Mouse (Mus musculus) hindbrain, postnatal 0 days (tissue): ENCODE measurements around the gene Atp1b3. TPM values are rescaled to one million over a fixed set of nuclear protein-coding genes. Genes with fewer than 3 reads are reported as not detected.

ENCODE experiments used
- ATAC-seq: fragments of 200-750 bp; cut with Nextera tagmentation; 2 replicates; pipeline ENCODE4 v1.8.0; 2017; ENCODE audit warnings: mild to moderate bottlenecking, moderate TSS enrichment, moderate library complexity
- DNase-seq: peaks from one replicate; pipeline ENCODE4 v3.0.0-alpha.2; 2015; ENCODE audit warnings: low spot score
- H3K27ac ChIP-seq: fragments of 300-500 bp; sonication (generic); 2 replicates; pipeline ENCODE4 v1.5.1; 2014; ENCODE audit warnings: mild to moderate bottlenecking
- H3K27me3 ChIP-seq: fragments of 300-500 bp; sonication (generic); 2 replicates; pipeline ENCODE4 v1.6.1; 2014; ENCODE audit warnings: low read length, mixed read lengths; ENCODE audit not compliant: insufficient read depth
- H3K36me3 ChIP-seq: fragments of 300-500 bp; sonication (generic); 2 replicates; pipeline ENCODE4 v1.6.1; 2014; ENCODE audit warnings: low read length, mixed read lengths; ENCODE audit not compliant: insufficient read depth
- H3K4me1 ChIP-seq: fragments of 300-500 bp; sonication (generic); 2 replicates; pipeline ENCODE4 v1.6.1; 2014; ENCODE audit warnings: antibody characterized with exemption, low read length, mixed read lengths; ENCODE audit not compliant: insufficient read depth
- H3K4me2 ChIP-seq: fragments of 300-500 bp; sonication (generic); 2 replicates; pipeline ENCODE4 v1.6.1; 2014; ENCODE audit warnings: low read depth, mild to moderate bottlenecking, low read length, moderate library complexity, mixed read lengths
- H3K4me3 ChIP-seq: fragments of 300-500 bp; sonication (generic); 2 replicates; pipeline ENCODE4 v1.5.1; 2014; ENCODE audit warnings: low read length
- H3K9ac ChIP-seq: fragments of 300-500 bp; sonication (generic); replicated peaks from 2 replicates; pipeline ENCODE4 v1.6.1; 2014; ENCODE audit warnings: mild to moderate bottlenecking, low read length, moderate library complexity, mixed read lengths
- H3K9me3 ChIP-seq: fragments of 300-500 bp; sonication (generic); 2 replicates; pipeline ENCODE4 v1.6.1; 2016; ENCODE audit warnings: low read length, mixed read lengths
- CTCF ChIP-seq: IDR thresholded peaks from 2 replicates; pipeline ENCODE4 v1.5.1; 2016; ENCODE audit warnings: antibody characterized with exemption, control low read depth, low read depth
- WGBS: fragments of 180-500 bp; shearing (Covaris S2); extraction: QIAGEN DNeasy Blood & Tissue Kit; methylation state at CpG from one replicate; pipeline ENCODE4 v1.1.7; 2014; 5-methylcytosine and 5-hydroxymethylcytosine counted together
- polyA plus RNA-seq: library from polyadenylated mRNA; unstranded; fragments of >200 nt; fragmentation: Nextera tagmentation; extraction: Ambion mirVana; gene quantifications from 2 replicates; pipeline ENCODE4 v1.2.1, GENCODE M21; 2015
- total RNA-seq: library from RNA; depleted of rRNA; stranded (reverse); fragments of >200 nt; gene quantifications from 2 replicates; pipeline ENCODE4 v1.2.3, GENCODE M21; 2014

Gene Atp1b3
- total and polyA plus RNA-seq, 2 experiments from 2014 or later, result 74.0 to 221 TPM

DNA sequence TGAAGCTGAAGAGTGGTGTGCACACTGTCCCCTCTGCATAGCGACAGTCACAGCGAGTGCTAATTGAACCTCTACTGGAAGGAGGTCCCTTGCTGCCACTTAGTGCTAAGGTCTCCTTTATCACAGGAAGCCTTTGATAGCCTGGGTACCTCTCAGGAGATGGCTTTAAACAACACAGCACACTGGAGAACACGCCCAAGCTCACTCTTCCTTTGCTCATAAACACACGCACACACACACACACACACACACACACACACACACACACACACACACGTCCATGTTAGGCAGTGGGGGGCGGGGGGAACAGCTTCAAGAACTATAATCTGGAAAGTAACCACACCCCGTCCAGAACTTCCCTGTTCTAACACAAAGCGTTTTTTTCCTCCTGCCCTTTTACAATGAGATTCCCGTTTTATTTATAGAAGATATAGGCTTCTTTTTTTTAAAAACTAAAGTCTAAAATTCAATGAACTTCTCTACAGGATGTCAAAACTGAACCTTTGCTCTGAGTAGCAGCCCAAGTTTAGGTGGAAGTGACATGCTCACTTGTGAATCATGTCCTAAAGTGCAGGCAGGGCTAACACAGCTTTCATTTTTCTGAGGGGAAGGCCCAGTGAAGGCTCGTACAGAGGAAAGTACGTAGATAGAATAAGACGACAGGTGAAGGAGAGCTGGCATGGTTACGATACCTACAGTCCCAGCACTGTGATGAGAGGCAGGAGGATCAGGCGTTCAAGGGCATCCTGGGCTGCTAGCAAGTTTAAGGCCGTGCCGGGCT, 30.9 kb upstream of the Atp1b3 start:
- Histone ChIP-seq H3K36me3 (no peaks in the 10 kb centered on the region), H3K27ac (no peak overlapping the region), H3K9ac (no peak overlapping the region), H3K4me1 (no peaks in the 10 kb centered on the region), H3K4me2 (no peak overlapping the region), H3K27me3 (no peaks in the 10 kb centered on the region), H3K4me3 (no peak overlapping the region), H3K9me3 (no peaks in the 10 kb centered on the region)
- DNase-seq (no peak), ATAC-seq (no peak)
- no peak for TF ChIP-seq CTCF
- WGBS, result 77% methylated on average over 16 of the region's 16 CpGs

DNA sequence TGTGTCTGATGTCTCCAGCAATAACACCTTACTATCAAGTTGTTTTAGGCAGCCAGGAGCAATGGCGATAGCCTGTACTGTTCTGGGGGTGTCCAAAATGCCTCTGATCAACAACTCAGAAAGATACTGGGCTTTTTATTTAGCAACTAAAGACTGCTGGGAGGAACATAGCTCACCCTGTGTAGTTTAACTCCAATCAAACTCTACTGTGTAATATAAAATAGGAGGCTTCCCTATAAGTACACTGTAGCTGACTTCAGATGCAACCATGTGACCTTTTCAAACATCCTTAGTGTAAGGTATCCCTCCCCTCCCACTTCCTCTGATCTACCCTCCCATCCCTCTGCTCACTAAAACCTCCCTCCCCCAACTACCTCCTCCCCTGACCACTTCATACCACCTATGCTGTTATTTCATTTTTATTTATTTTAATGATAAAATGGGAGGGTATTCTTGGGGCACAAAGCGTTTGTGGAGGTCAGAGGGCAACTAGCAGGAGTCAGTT, 29.5 kb upstream of the Atp1b3 start:
- H3K9ac ChIP-seq, result no peak overlapping the region
- WGBS, result 76% methylated on average over 2 of the region's 2 CpGs
- H3K9me3 ChIP-seq, result no peaks in the 10 kb centered on the region
- no peak for TF ChIP-seq CTCF
- H3K4me1 ChIP-seq, result no peaks in the 10 kb centered on the region
- no peak for DNase-seq
- no peak overlapping the region for H3K4me3 ChIP-seq
- no peaks in the 10 kb centered on the region for H3K27me3 ChIP-seq
- H3K36me3 ChIP-seq, result no peaks in the 10 kb centered on the region
- H3K4me2 ChIP-seq, result no peak overlapping the region
- H3K27ac ChIP-seq, result no peak overlapping the region
- no peak for ATAC-seq

DNA sequence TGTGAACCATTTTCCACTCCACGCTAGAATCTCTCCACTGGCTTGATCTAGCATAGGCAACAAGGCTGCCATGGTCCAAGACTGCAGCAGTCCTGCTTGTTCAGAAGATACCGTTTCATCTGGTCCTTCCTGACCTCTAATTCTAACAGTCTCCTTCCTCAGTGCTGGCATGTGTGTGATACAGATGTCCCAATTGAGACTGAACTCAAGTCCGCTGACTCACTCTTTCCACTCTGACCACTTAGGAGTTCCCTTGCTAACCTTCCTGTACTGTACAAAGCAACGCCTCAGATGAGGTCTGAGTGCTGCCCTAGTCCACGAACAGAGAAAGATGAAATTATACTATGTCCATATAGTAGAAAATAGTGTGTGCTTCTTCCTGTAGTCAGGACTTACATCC, 28.9 kb upstream of the Atp1b3 start:
- Histone ChIP-seq H3K36me3 (no peaks in the 10 kb centered on the region), H3K27me3 (no peaks in the 10 kb centered on the region), H3K4me3 (no peak overlapping the region), H3K4me2 (no peak overlapping the region), H3K9ac (no peak overlapping the region), H3K4me1 (no peaks in the 10 kb centered on the region), H3K9me3 (no peaks in the 10 kb centered on the region), H3K27ac (no peak overlapping the region)
- no peak for DNase-seq
- ATAC-seq, result no peak
- TF ChIP-seq CTCF, result no peak
- 92% methylated on average over 5 of the region's 5 CpGs for WGBS

DNA sequence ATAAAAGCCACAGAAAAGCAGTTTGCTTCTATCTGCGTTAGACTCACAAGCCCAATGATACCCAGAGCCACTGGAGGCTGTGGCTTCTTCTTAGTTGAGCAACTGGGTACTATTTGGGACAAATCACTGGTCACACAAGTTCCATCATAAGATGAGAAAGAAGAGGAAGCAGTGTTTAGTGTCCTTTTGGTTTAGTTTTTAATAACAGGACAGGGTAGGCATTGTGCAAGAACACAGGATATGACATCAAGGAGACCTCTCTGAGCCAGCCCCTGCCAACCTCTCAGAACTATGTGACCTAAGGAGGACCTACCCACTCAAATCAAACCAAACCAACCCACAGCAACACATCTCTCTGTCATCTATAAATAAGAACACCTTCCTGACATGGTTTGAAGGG, 27.7 kb upstream of the Atp1b3 start:
- Histone ChIP-seq H3K9me3 (no peaks in the 10 kb centered on the region), H3K4me1 (no peaks in the 10 kb centered on the region), H3K27ac (no peak overlapping the region), H3K4me3 (no peak overlapping the region), H3K27me3 (no peaks in the 10 kb centered on the region), H3K36me3 (no peaks in the 10 kb centered on the region), H3K9ac (no peak overlapping the region), H3K4me2 (no peak overlapping the region)
- DNase-seq (no peak), ATAC-seq (no peak)
- no peak for TF ChIP-seq CTCF
- WGBS, result 95% methylated on average over 1 of the region's 1 CpGs

DNA sequence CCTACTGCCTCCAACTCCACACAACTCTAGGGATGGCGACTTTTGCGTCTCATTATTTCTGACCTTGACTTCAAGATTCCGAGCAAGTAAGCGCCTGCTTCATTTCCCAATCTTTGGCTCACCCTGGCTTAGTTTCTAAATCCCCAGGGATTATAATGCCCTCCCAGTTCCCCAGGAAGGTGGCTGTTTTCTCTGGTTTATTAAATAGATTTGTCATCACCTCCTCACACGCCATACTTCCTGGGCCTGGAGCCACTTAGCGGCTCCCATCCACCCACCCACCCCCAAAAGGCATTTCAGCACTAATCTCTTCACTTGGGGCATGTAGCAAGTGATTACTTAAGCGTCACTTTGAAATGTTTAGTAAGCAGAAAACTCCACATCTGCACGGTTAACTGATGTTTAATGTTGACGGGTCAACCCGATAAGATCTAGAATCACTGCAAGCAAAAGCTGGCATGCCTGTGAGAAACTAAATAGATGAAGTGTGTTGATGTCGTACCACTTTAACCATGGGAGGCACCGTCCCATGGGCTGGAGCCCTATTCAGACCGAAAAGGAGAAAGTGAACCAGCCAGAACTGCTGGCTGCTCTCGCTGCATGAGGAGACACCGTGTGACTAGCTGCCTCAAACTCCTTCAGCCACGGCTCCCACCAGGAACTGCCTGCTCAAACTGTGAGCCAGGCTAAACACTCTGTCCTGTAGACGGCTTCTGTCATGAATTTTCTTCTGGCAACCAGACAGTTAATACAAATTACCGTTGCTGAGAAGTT, 19.7 kb upstream of the Atp1b3 start:
- no peaks in the 10 kb centered on the region for H3K27me3 ChIP-seq
- H3K9ac ChIP-seq, result no peak overlapping the region
- DNase-seq (no peak), ATAC-seq (no peak)
- no peaks in the 10 kb centered on the region for H3K36me3 ChIP-seq
- no peaks in the 10 kb centered on the region for H3K4me1 ChIP-seq
- WGBS, result 70% methylated on average over 18 of the region's 18 CpGs
- H3K4me3 ChIP-seq, result no peak overlapping the region
- H3K27ac ChIP-seq, result no peak overlapping the region
- TF ChIP-seq CTCF, result no peak
- no peak overlapping the region for H3K4me2 ChIP-seq
- no peaks in the 10 kb centered on the region for H3K9me3 ChIP-seq

DNA sequence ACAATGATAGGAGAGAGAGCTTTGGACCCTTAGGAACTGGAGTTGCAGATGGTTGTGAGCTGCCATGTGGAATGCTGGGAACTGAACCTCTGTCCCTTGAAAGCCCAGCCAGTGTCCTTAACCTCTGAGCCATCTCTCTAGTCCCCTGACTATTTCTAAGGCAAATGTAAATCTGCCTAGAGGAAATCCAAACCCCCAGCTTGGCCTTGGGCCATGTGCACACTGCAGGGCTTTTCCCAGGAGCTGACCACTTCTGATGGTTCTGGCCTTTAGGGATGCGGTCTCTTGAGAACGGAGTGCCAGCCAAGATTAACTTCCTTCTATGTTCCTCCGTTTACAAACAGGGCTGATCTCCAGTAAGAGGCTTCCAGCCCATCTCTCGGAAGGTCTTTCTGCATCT, 18.5 kb upstream of the Atp1b3 start:
- DNase-seq (no peak), ATAC-seq (no peak)
- TF ChIP-seq CTCF, result no peak
- Histone ChIP-seq H3K27ac (no peak overlapping the region), H3K4me3 (no peak overlapping the region), H3K4me2 (no peak overlapping the region), H3K27me3 (no peaks in the 10 kb centered on the region), H3K9me3 (no peaks in the 10 kb centered on the region), H3K9ac (no peak overlapping the region), H3K4me1 (no peaks in the 10 kb centered on the region), H3K36me3 (no peaks in the 10 kb centered on the region)
- WGBS, result 79% methylated on average over 4 of the region's 4 CpGs

DNA sequence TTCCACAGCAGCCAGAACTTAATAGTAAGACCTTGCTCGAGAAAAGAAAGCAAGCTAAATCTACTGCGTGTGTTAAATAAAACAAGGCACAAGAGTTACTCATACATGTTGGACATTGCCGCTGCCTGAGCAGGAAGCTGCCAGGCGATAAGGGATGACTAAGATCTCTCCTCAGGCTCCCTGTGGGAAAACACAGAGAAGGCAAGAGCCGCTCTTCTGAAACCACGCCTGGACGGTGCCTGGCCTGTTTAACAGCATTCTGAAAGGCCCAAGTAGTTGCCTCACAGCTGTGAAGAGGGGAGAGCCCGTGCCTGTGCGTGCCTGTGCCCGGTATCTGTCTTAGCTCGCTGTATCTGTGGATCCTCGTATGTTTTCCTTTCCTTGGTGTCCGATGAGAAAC, 17.2 kb upstream of the Atp1b3 start:
- no peak for ATAC-seq
- Histone ChIP-seq H3K36me3 (no peaks in the 10 kb centered on the region), H3K27ac (no peak overlapping the region), H3K9ac (no peak overlapping the region), H3K4me1 (no peaks in the 10 kb centered on the region), H3K27me3 (no peaks in the 10 kb centered on the region), H3K9me3 (no peaks in the 10 kb centered on the region), H3K4me3 (no peak overlapping the region), H3K4me2 (no peak overlapping the region)
- 77% methylated on average over 13 of the region's 13 CpGs for WGBS
- TF ChIP-seq CTCF, result no peak
- no peak for DNase-seq
